Mouse (Mus musculus) left cerebral cortex, postnatal 36 days (tissue): ENCODE measurements around the gene Cfap97. TPM values are rescaled to one million over a fixed set of nuclear protein-coding genes. Genes with fewer than 3 reads are reported as not detected.
A peak's percentile ranks its signal among the peaks of the same experiment; 100 is the strongest.

Experiments
- DNase-seq, 2 experiments: peaks; one replicate each; pipeline ENCODE4 v3.0.0; 2021 to 2022; ENCODE audit warnings: low spot score in 2 of 2, mixed read lengths in 1 of 2
- intact Hi-C: fragments of 180-260 bp; cut with DNase I; formaldehyde crosslinking; loops from one replicate; pipeline ENCODE4 v1.15.1; 2025
- total RNA-seq, 2 experiments: library from RNA; stranded (reverse); gene quantifications; 2 replicates each; pipeline ENCODE4 v1.2.3; 2021

The Cfap97 gene
- total RNA-seq, 2 experiments from 2014 or later = 20.4 to 24.6 TPM

DNA sequence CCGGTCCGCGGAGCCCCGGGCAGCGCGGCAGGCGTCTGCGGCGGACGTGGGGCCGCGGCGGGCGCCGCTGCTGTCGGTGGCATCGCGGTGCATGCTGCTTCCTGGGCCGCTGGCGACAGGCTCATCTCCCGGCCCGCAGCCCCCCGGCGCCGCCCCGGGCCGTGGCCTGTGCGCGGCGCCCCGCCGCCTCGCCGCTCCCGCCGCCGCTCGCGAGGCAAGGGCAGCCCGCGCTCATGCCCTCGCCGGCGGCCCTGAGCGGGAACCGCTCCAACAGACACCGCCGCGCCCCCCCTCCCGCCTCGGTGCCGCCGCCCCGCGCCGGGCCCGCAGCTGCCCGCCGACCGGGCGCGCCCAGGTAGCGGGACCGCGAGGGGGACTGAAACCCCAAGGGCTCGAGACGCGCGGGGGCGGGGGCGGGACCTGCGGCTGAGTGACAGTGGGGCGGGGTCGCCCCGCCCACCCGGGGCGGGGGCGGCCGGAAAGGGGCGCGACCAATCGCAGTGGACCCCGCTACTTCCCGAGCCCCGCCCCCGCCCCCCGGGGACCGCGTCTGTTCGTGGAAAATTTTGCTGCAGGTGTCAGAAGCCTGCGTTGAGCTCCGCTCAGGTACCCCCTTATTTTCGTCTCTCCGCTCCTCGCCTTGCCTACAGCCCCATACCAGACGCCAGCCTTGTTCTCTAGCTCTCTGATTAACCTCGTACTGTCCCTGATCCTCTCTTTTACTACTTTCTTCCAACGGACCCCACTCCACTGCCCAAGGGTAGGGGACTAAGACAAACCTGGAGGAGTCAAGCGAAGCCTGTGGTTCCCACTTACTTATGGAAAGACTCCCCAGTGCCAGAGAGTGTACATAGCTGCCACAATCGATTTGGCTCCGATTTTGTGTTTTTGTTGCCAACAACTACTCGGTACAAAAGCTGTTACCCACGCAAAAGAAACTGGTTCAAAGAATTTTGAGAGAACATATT lies 777 bp downstream of the Cfap97 start, which contains the start of gene Snx25:
Snx25 (minus strand) TSS at position 96 of the 968 bp plus-strand sequence.
- intact Hi-C loops = loop anchor here (5.0 kb wide), 2 partner anchors 35 to 140 kb away; no protein-coding TSS in a partner anchor
- peak; percentile 76 to 82 for DNase-seq

DNA sequence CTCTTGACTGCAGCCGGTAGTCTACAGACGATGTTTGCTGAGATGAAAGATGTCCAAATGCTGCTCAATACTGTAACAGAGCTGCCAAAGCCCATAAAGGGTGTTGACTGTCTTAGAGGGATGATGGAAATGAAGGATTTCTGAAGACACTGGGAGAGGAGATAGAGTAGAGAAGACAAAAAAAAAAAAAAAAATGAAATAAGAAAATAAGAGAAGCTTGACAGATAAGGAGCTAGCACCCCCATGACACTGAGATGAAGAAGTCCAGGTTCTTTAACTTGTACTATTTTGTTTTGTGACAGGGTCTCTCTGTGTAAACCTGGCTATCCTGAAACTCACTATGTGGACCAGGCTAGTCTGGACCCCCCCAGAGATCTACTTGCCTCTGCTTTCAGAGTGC lies 1.5 kb downstream of the Cfap97 start:
- intact Hi-C loops = loop anchor here (5.0 kb wide), 2 partner anchors 36 to 141 kb away; no protein-coding TSS in a partner anchor

DNA sequence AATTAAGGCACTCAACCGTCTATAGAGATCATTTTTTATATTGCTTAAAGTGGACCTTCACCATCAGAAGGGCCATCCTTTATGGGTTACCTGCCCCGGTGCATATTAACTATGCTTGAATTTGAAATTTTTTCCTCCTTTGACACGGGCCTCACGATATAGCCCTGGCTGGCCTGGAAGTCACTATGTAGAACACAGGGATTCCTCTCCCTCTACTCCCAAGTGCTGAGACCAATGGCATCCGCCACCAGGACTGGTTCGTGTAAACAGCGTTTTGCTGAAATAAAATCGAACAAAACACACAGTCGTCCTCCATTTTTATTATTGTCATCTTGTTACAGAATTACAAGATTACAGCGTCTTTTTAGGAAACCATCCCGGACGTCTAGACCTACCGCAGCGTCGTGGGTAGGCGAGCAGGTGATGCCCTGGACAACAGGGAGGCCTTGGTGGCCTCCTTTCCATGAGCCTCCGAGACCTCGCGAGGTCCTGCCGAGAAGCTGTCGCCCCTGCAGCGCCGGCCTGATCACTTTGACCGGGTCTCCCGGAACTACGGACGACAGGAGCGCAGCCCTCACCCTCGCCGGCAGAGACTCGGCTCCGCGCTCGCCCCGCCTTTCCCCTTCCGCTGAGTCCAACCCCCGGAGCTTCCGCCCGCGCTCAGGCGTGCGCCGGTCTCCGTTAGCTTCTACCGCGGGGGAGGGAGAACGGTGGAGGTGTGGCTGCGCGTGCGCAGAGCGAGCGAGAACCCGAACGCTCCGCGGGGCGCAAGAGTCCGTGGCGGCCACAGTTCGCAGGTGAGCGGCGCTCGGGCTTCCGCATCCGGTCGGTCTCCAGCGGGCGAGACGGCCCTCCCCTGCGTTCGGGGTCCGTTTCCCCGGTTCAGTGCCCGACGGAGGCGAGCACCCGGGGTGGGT lies 11.6 kb downstream of the Cfap97 start:
- DNase-seq = peak; percentile 97 to 98
- intact Hi-C loops = loop anchor here (1.0 to 5.0 kb wide), 2 partner anchors 47 to 161 kb away; no protein-coding TSS in a partner anchor

More for the DNA sequence above, 1.5 kb downstream of the Cfap97 start:
- no peak for DNase-seq

DNA sequence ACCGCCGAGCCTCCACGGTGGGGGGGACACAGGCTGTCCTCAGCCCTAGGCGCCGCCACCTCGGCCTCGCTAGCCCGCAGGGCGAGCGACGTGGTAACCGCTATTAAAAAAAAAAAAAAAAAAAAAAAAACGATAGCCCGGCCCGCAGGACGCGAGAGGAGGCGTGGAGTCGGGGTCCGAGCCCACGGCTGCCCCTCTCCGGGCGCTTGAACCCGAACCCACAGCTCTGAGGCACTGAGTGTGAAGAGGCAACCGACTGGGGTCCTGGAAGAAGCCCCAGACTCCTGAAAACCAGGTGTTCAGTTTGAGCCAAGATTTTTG lies 12.3 kb downstream of the Cfap97 start:
- DNase-seq = no peak
- intact Hi-C loops = loop anchor here (1.0 to 5.0 kb wide), 2 partner anchors 46 to 162 kb away; no protein-coding TSS in a partner anchor

DNA sequence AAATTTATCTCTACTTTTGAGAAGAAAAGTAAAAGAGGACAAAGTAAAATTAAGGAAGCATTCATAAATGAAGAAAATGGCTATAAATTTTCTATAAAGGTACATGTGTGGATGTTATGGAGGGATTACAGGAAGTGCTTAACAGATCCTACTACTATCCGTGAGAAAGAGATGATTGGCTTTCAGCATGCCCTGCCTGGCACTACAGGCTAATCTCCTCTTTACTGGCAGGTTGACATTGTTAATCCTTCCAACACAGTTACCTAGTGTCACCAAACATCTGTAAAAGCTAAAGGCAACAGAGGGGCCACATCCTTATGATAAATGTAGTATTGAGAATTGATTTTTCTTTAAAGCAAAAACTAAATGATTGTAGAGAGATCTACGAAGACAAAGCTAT lies 22.1 kb downstream of the Cfap97 start:
- DNase-seq = no peak
- intact Hi-C loops = no loop called here

DNA sequence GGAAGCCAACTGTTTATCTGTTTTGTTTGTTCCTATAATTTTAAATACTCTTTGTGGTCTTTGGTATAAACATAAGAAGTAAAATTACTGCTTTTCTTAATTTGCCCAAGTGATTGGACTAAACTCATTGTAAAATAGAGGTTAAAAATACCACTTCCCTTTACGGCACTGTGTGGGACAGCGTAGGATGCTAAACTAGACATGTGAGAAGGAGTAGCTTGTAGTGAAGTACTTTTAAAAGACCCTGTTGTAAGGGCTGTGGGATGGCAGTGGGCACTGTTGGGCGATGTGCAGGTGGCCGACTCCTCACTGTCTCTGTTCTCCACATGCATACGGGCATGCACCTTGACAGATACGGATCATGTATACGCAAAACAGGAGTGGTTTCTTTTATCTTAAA lies 28.6 kb downstream of the Cfap97 start:
- intact Hi-C loops = no loop called here
- peak in 1 of 2 experiments; percentile 32 for DNase-seq

DNA sequence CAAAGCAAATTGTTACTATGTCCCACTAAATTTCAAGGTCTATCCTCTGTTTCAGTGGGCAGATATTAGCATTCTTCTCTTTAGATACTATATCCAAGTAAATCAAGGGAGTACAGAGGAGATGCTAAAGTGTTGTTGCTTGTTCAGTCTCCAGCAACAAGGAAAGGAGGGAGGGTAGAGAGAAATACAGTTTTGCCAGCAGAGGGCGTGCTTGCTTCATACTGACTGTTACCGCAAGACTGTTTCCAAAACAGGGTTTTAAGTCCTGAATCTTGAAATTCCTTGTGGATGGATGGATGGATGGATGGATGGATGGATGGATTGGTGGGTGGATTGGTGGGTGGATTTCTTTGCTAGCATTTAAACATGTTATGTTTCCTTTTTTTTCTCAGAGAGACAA lies 33.8 kb downstream of the Cfap97 start:
- intact Hi-C loops = loop anchor here (5.0 kb wide), 1 partner anchor 52 kb away; no protein-coding TSS in a partner anchor
- peak in 1 of 2 experiments; percentile 50 for DNase-seq

DNA sequence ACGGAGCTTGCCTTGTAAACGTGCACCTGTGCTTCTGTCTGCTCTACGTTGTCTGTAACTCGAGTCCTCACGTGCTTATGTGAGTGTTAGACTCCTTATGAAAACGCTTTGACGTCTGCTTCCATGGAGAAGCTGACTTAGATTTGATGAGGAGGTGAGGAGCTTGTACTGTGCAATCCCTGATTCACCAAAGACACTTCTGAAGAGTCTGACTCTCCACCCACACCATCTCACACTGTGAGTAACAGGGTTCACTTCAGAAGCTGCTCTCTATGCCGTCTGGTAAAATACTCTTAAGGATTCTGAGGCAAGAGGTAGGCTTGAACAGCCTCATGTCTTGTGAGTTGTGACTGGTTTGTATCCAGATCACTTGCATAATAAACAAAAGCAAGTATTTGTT lies 41.5 kb downstream of the Cfap97 start:
- intact Hi-C loops = no loop called here
- DNase-seq = no peak

DNA sequence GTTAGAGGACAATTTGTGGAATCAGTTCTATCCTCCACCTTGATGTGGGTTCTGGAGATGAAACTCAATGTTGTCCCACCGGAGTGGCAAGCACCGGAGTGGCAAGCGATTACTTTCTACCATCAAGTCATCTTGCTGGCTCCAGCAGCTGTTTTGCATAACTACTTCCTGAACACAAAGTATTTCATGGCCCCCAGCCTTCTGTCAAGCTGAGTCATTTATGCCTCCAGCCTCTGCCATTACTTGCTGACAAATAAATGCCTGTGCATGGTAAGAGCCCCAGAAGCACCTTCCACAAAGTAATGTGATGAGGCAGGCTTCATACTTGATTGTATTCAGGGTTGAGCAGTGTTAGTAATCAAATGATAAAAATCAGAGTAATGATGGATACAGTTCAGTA lies 45.3 kb downstream of the Cfap97 start:
- DNase-seq = no peak
- intact Hi-C loops = no loop called here

DNA sequence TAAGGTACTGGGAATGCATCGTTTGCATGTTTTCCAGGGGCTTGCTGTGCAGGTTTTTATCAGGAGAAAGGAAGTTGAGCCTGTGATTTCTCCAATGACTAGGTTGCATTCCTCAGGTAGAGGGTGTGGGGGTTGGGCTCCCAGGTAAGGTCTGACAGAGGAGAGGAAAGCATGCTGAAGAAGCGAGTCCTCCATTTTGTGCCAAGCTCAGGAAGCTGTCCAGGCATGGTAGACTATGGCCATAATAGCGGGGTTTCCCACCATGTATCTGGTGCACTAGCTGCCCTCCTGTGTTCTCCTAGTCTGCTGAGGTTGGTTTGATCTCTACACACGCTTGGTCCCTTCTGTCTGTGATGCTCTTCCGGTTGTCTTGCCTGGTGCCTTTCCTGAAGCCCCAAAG lies 46.1 kb downstream of the Cfap97 start:
- intact Hi-C loops = no loop called here
- no peak for DNase-seq

DNA sequence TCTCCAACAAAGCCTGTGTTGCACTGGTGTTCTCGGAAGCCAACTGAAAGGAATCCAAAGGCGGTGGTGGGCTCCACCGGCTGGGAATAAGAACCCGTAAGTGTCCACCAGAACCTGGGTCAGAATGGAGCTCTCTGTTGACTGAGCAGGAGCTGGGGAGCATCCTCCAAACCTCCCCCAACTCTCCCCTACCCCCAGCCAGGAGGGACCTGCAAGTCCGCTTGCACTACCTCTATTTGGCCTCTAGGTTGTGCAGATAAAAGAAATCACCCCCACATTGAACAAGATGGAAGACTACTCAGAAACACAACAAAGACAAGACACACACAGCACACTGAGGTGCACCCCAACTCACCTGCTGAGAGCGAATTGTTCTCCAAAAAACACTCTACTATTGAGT lies 50.8 kb downstream of the Cfap97 start:
- intact Hi-C loops = no loop called here
- no peak for DNase-seq

DNA sequence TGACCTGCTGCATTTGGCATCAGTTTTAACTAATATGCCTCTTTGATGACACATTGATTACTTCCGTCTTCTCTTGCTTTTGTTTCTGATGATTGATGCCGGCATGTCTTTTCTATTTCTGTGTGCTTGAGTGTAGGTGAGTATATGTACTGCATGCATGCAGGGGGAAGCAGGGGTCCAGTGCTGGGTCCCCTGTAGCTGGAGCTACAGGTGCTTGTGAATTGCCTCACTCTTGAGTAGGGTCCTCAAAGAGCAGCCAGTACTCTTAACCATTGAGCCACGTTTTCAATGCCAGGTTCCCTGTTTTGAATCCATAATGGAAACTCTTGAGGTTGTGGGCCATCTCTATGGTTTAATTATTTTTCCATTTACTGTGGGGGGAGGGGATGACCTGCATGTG lies 52.7 kb downstream of the Cfap97 start:
- intact Hi-C loops = no loop called here
- DNase-seq = no peak

DNA sequence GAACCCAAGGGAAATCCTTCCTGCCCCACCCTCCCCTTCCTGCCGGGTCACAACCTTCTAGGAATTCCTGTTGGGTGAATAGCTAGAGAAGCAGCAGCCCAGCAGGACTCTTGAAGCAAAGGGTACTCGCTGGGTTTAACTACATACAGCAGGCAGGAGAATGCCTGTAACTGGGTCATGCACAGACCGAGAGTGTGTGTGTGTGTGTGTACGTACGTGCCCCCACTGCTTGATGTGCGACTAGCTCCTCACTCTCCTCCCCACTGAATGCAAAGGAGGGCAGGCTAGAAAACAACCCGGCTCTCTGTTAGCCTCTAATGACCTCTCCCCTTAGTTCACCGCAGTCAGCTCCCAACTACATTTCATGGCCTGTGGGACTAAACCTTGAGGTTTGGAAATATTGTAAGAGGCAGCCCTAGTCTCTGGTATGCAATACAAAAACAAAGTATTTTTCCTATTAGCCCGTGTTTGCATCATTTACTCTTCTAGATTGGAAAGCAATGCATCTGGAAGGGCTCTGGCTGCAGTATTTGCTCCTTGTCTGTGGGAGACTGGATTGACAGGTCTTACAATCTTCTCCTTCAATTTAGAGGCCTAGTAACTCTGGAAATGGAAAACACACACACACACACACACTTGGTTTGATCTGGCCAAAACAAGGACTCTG lies 53.5 kb downstream of the Cfap97 start:
- intact Hi-C loops = no loop called here
- no peak for DNase-seq

DNA sequence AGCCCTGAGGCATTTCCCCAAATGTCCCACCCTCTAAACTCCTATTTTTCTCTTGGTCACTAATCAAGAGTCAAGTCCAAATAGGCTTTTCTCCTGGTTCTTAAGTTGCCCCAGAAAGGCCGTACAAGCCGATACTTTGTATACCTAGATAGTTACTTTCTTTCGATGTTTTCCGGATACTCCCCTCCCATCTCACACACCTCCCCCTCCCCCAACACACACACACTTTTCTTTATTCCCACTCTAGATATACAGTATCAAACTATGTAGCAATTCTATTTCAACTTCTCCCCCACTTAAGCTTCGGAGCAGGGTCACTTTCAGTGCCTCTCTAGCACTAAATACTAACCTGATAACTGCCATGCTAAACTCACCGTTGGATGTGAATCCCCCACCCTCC lies 54.5 kb downstream of the Cfap97 start:
- DNase-seq = no peak
- intact Hi-C loops = no loop called here

DNA sequence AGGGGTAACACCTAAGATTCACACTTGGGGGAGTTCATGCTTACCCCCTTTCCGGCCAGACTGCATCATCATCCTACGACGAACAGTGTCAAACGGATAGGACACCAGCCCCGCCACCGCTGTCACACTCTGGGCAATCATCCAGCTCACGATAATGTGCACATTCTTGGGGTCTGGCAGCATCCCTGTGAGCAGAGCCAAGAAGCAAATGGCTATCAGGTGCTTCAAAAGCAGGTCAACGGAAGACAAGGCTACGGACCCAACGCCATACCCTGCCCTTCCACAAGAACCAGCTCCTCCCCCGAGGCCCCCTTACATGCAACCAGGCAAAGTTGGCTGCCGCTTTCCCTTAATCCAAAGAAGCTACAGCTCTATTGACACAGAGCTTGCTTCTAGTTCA lies 56.8 kb downstream of the Cfap97 start:
- DNase-seq = peak; percentile 38 to 53
- intact Hi-C loops = no loop called here

DNA sequence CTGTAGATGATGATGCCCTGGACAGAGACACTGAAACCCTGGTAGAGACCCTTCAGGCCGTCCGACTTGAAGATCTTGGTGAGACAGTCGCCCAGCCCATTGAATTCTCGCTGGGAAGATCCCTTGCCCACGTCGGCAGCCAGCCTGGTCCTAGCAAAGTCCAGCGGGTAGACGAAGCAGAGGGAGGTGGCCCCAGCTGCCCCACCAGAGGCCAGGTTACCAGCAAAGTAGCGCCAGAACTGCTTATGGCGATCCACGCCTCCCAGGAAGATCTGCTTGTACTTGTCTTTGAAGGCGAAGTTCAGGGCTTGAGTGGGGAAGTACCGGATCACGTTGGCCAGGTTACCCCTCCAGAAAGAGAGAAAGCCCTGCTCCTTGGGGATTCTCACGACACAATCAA lies 57.5 kb downstream of the Cfap97 start:
- intact Hi-C loops = no loop called here
- peak in 1 of 2 experiments; percentile 26 for DNase-seq

DNA sequence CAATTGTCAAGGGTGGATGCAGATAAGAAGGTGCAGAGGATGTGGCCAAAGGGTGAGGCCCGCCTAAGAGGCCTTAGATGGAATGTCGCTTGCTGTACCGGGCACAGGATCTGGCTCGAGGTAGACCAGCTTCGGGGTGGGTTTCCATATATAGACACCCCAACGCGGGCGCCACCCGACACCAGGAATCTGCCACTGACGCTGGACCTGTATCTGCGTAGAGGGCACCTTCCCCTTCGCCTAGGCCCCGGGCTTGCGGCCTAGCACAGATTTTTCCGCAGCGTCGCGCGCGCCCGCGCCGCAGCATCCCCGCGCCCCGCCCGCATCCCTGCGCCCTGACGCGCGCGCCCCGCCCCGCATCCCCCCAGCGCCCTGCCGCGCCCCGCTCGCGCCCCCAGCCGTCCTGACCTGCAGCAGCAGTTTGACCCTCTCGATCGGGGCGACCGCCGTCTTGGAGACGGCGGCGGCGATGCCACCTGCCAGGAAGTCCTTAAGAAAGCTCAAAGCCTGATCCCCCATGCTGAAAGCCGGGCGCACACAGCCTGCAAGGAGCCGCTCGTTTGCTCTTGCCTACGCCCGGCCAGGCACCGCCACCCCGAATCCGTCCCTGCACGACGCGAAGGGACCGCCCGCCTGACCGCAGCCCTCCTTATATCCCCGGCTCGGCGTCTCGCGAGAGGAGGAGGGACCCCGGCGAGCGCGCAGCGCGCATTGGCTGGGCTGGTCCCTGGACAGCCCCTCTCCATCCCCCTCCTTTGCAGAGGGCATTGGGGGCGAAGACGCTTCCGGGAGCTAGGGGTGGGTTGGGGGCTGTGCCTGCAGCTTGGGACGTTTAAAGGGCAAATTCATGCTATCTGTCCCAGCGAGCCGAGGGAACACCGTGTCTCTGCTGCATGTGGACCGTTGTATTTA lies 59.1 kb downstream of the Cfap97 start, which contains the start of gene Slc25a4:
Slc25a4 (minus strand) TSS at position 881 of the 912 bp plus-strand sequence.
- peak; percentile 96 to 97 for DNase-seq
- intact Hi-C loops = loop anchor here (1.0 kb wide), 1 partner anchor 47 kb away; no protein-coding TSS in a partner anchor

DNA sequence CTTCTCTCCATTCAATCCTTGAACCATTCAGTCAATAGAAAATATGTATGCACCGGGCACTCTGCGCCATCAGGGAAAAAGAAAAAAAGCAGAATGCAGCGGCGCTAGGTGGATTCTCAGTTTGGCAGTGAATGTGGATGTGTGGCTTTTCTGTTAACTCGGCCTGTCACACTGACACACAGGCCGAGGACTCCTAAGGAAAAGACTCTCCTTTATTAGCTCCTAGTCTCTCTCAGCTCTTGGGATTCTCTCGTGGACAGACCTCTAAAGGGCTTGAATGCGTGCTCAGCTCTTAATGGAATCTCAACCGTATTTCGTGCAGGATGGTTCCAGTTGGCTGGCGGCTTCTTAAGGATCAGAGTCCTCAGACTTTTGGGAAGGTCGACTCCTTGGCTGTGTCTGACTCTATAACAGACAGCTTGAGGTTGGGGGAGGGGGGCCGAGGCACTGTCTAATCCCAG lies 60.1 kb downstream of the Cfap97 start:
- peak; percentile 35 to 56 for DNase-seq

More for the DNA sequence above, 60.1 kb downstream of the Cfap97 start:
- intact Hi-C loops = no loop called here
